Mouse (Mus musculus) gastrocnemius, postnatal 10 days (tissue): ENCODE measurements at regions not wholly inside any gene's neighbourhood (a gene's known extent, or its start where the extent isn't known, plus 50 kb on each side); places are given as distances from the start of the nearest gene placed in this dataset.

ENCODE experiments used
- DNase-seq: peaks from one replicate; pipeline ENCODE4 v3.0.0; 2021; ENCODE audit warnings: mixed read lengths

DNA sequence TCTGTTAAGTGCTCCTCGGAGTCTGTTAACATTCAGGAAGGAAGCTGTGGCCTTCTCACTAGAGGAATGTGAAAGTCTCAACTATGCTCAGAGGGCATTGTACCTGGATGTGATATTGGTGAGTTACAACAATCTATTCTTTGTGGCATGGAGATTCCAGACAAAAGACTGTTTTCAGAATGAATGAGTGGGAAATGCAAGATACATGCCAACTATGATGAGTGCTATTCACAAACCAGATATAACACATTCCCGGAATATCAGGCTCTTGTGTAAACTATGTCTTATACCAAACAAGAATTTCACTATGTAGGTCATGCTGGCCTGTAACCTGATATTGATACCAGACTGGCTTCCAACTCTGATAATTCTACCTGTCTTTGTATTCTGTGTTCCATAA lies 279.4 kb upstream of the Cypt12 start:
- no peak for DNase-seq
